Mouse (Mus musculus): ENCODE results near the gene Hemgn. TPM values are rescaled to one million over a fixed set of nuclear protein-coding genes. Genes with fewer than 3 reads are reported as not detected.

Hemgn gene
- polyA plus RNA-seq, 1 experiment from 2014 or later, result 0.21 TPM

- H3K27ac ChIP-seq (ENCODE audit: low read depth, low read length), result no peak overlapping the region
- TF ChIP-seq CTCF (IDR thresholded peaks at IDR 0.05; ENCODE audit: low read depth), result no peak
These were observed 60.3 kb downstream of the Hemgn start for GRCm38 (mm10) chr4:46353045-46353444.

GRCm38 (mm10) chr4:46349530-46349929 lies 63.8 kb downstream of the Hemgn start:
- WGBS, result 61% methylated on average over 5 of the region's 5 CpGs
- TF ChIP-seq CTCF (IDR thresholded peaks at IDR 0.05; ENCODE audit: low read depth), result no peak

More at GRCm38 (mm10) chr4:46353045-46353444, 60.3 kb downstream of the Hemgn start:
- H3K4me2 ChIP-seq (replicated peaks; ENCODE audit: low read depth), result no peak overlapping the region
- no peak overlapping the region for H3K4me3 ChIP-seq (ENCODE audit: low read depth, low read length)
- 35% methylated on average over 10 of the region's 10 CpGs for WGBS
- H3K9ac ChIP-seq (ENCODE audit: low read depth, low read length), result no peak overlapping the region
- no peaks in the 10 kb centered on the region for H3K36me3 ChIP-seq (ENCODE audit: control insufficient read depth, insufficient read depth)
- ATAC-seq, result no peak
- H3K27me3 ChIP-seq (replicated peaks; ENCODE audit: control insufficient read depth, insufficient read depth, low read length), result peaks cover 52% of the 10 kb centered on the region
- no peaks in the 10 kb centered on the region for H3K9me3 ChIP-seq (ENCODE audit: control insufficient read depth)
- H3K4me1 ChIP-seq (replicated peaks; ENCODE audit: control insufficient read depth, insufficient read depth, low read length), result no peaks in the 10 kb centered on the region

GRCm38 (mm10) chr4:46348897-46349296 lies 64.4 kb downstream of the Hemgn start:
- 39% methylated on average over 9 of the region's 9 CpGs for WGBS
- no peak for TF ChIP-seq CTCF (IDR thresholded peaks at IDR 0.05; ENCODE audit: low read depth)
- H3K4me1 ChIP-seq (replicated peaks; ENCODE audit: control insufficient read depth, insufficient read depth, low read length), result no peaks in the 10 kb centered on the region
- no peak overlapping the region for H3K9ac ChIP-seq (ENCODE audit: low read depth, low read length)
- H3K27me3 ChIP-seq (replicated peaks; ENCODE audit: control insufficient read depth, insufficient read depth, low read length), result peaks cover 89% of the 10 kb centered on the region
- no peak overlapping the region for H3K27ac ChIP-seq (ENCODE audit: low read depth, low read length)
- no peak overlapping the region for H3K4me2 ChIP-seq (replicated peaks; ENCODE audit: low read depth)
- H3K4me3 ChIP-seq (ENCODE audit: low read depth, low read length), result no peak overlapping the region
- no peak for ATAC-seq
- H3K9me3 ChIP-seq (ENCODE audit: control insufficient read depth), result no peaks in the 10 kb centered on the region
- H3K36me3 ChIP-seq (ENCODE audit: control insufficient read depth, insufficient read depth), result no peaks in the 10 kb centered on the region

More at GRCm38 (mm10) chr4:46349530-46349929, 63.8 kb downstream of the Hemgn start:
- H3K27ac ChIP-seq (ENCODE audit: low read depth, low read length), result no peak overlapping the region
- no peak overlapping the region for H3K4me3 ChIP-seq (ENCODE audit: low read depth, low read length)
- H3K9ac ChIP-seq (ENCODE audit: low read depth, low read length), result no peak overlapping the region
- no peak overlapping the region for H3K4me2 ChIP-seq (replicated peaks; ENCODE audit: low read depth)
- ATAC-seq, result no peak
- H3K9me3 ChIP-seq (ENCODE audit: control insufficient read depth), result no peaks in the 10 kb centered on the region
- no peaks in the 10 kb centered on the region for H3K36me3 ChIP-seq (ENCODE audit: control insufficient read depth, insufficient read depth)
- no peaks in the 10 kb centered on the region for H3K4me1 ChIP-seq (replicated peaks; ENCODE audit: control insufficient read depth, insufficient read depth, low read length)
- H3K27me3 ChIP-seq (replicated peaks; ENCODE audit: control insufficient read depth, insufficient read depth, low read length), result peaks cover 86% of the 10 kb centered on the region

GRCm38 (mm10) chr4:46347580-46348515 lies 65.5 kb downstream of the Hemgn start:
- no peak overlapping the region for H3K27ac ChIP-seq (ENCODE audit: low read depth, low read length)
- 4% methylated on average over 41 of the region's 41 CpGs for WGBS
- TF ChIP-seq CTCF (IDR thresholded peaks at IDR 0.05; ENCODE audit: low read depth), result no peak
- no peak overlapping the region for H3K4me2 ChIP-seq (replicated peaks; ENCODE audit: low read depth)
- no peak for ATAC-seq
- no peaks in the 10 kb centered on the region for H3K36me3 ChIP-seq (ENCODE audit: control insufficient read depth, insufficient read depth)
- H3K9ac ChIP-seq (ENCODE audit: low read depth, low read length), result no peak overlapping the region
- H3K9me3 ChIP-seq (ENCODE audit: control insufficient read depth), result no peaks in the 10 kb centered on the region
- H3K27me3 ChIP-seq (replicated peaks; ENCODE audit: control insufficient read depth, insufficient read depth, low read length), result peaks cover 93% of the 10 kb centered on the region
- H3K4me1 ChIP-seq (replicated peaks; ENCODE audit: control insufficient read depth, insufficient read depth, low read length), result no peaks in the 10 kb centered on the region
- no peak overlapping the region for H3K4me3 ChIP-seq (ENCODE audit: low read depth, low read length)

GRCm38 (mm10) chr4:46347141-46347540 lies 66.2 kb downstream of the Hemgn start:
- WGBS, result 11% methylated on average over 4 of the region's 4 CpGs
- Histone ChIP-seq H3K36me3 (ENCODE audit: control insufficient read depth, insufficient read depth) (no peaks in the 10 kb centered on the region), H3K9ac (ENCODE audit: low read depth, low read length) (no peak overlapping the region), H3K4me2 (replicated peaks; ENCODE audit: low read depth) (no peak overlapping the region), H3K4me1 (replicated peaks; ENCODE audit: control insufficient read depth, insufficient read depth, low read length) (no peaks in the 10 kb centered on the region), H3K27ac (ENCODE audit: low read depth, low read length) (no peak overlapping the region), H3K27me3 (replicated peaks; ENCODE audit: control insufficient read depth, insufficient read depth, low read length) (peaks cover 96% of the 10 kb centered on the region), H3K9me3 (ENCODE audit: control insufficient read depth) (no peaks in the 10 kb centered on the region), H3K4me3 (ENCODE audit: low read depth, low read length) (no peak overlapping the region)
- ATAC-seq, result no peak
- no peak for TF ChIP-seq CTCF (IDR thresholded peaks at IDR 0.05; ENCODE audit: low read depth)

- Histone ChIP-seq H3K27me3 (replicated peaks; ENCODE audit: control insufficient read depth, insufficient read depth, low read length) (peaks cover 99% of the 10 kb centered on the region), H3K4me3 (ENCODE audit: low read depth, low read length) (no peak overlapping the region), H3K9ac (ENCODE audit: low read depth, low read length) (no peak overlapping the region), H3K4me2 (replicated peaks; ENCODE audit: low read depth) (no peak overlapping the region), H3K4me1 (replicated peaks; ENCODE audit: control insufficient read depth, insufficient read depth, low read length) (no peaks in the 10 kb centered on the region), H3K27ac (ENCODE audit: low read depth, low read length) (no peak overlapping the region), H3K36me3 (ENCODE audit: control insufficient read depth, insufficient read depth) (no peaks in the 10 kb centered on the region), H3K9me3 (ENCODE audit: control insufficient read depth) (no peaks in the 10 kb centered on the region)
- no peak for ATAC-seq
- 29% methylated on average over 6 of the region's 6 CpGs for WGBS
- TF ChIP-seq CTCF (IDR thresholded peaks at IDR 0.05; ENCODE audit: low read depth), result no peak
These were observed 67.1 kb downstream of the Hemgn start for GRCm38 (mm10) chr4:46346221-46346620.
